Mouse (Mus musculus) retina, postnatal 7 days (tissue): Measurements from ENCODE around the gene Arid5b.

ENCODE experiments used
- DNase-seq: peaks from one replicate; pipeline ENCODE4 v3.0.0-alpha.2; 2012; ENCODE audit warnings: low read depth, low spot score

Gene Arid5b

GRCm38 (mm10) chr10:68269789-68270188 lies 8.8 kb downstream of the Arid5b start:
- no peak for DNase-seq

GRCm38 (mm10) chr10:68268629-68269028 lies 9.9 kb downstream of the Arid5b start:
- DNase-seq = no peak

- no peak for DNase-seq
Observed at GRCm38 (mm10) chr10:68263969-68264688, 14.4 kb downstream of the Arid5b start.

DNA sequence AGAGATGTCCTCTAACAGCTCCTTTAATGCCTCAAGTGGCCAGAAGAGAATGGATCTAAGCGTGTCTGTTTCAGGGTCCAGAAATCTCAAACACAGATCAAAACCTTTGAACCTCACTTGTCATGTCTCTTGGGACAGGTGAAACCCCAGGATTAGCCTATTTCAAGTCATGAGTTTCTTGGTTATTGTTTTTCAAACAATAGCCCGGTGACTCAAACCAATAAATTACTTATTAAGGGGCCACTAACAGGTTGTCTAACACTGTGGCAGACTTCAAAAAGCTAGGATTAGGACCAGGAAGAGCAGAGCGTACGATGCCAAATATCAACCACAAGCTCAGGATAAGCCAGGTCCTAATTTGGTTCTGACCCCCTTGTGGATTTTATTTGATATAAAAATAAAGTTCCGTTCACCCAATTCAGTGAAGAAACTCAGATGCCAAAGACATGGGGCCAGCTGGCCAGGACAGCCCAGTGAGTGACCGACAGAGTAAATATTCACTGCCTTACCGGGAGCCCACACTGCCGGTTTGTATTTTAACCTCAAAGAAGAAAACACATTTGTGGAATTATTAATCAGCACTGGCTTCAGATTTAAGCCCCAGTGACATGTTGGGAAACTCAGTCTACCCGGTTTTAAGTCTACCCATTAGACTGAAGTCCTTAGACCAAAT lies 15.1 kb downstream of the Arid5b start:
- no peak for DNase-seq

- DNase-seq = no peak
Observed at GRCm38 (mm10) chr10:68259601-68260000, 18.9 kb downstream of the Arid5b start.

DNA sequence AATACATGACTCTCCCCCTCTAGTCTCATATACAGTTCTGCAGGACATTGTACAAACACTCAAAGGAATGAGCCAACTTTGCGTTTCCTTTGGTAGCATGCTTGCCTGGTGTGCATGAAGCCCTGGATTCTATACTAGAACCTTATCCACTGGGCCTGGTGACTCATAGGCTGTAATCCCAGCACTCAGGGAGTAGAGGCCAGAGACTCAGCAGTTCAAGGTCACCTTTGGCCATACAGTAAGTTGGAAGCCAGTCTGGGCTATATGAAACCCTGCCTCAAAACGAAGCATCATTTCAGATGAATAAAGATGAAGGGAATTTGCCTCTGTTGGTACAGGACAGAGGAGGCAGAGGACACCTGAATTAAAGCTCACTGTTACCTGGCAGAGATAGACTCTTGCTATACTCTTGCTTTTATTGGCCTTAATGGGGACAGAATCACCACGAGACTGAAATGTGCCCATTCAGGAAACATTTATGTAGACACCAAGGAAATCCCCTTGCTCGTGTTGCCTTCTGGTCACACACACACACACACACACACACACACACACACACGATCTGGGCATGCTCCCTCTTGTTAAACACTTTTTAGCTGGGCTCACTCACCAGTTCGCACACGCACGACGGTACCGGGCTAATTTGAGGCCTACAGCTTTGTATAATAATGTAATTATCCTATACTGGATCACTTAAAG lies 21.0 kb downstream of the Arid5b start:
- no peak for DNase-seq

DNA sequence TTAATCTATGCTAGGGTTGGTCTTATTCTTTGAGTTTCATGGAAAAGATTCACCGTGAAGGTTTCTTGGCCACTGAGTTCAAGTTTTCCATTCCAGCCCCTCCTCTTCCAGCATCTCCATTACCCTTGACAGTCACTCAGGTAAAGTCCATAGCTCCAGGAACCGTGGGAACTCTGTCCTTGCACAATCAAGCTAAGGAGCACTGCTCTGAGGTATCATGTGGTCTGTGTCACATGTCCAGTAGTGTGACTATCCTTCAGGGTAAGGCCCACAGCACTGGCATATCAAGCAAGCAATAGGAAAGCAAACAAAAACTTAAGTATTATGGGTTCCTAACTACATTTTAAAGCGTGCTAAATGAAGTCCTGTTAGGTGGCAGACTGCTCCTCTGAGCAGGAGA lies 22.4 kb downstream of the Arid5b start:
- no peak for DNase-seq

GRCm38 (mm10) chr10:68253452-68254117 lies 25.0 kb downstream of the Arid5b start:
- no peak for DNase-seq

DNA sequence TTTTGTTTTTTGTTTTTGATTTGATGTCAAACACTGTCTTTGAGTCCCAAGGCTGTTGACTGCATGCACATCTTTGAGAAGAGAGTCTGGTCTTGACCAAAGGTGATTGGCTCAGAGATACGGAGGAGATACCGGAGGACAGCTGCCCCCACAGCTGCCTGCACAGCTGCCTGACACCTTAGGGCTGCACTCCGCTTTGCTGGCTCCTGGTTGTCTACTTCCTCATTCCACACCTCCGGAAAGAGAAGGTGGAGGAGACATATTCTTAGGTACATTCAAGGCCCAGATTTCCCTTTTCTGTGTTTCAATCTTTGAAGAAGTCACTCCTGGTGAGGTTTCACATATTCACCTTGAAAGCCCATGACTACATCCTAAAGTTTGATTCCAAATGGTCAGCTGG lies 25.9 kb downstream of the Arid5b start:
- DNase-seq = no peak

DNA sequence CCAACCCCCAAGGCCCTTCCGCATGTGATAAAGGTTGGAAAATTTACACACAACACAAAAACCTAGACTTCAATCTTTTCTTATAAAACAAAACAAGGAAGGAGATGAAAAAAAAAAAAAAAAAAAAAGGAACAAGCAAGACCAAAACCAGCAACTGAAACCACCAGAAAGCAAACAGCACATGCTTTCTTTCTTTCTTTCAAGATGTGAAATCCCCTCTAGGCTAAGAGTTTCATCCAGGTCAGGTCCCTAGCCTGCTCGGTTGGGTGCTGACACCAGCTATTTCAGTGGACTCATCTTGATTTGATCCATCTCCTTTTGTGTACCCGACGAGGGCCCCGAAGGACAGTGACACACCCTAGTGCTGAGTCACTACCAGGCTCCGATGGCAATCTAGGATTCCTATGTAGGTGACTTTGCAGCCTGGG lies 29.2 kb downstream of the Arid5b start:
- no peak for DNase-seq

DNA sequence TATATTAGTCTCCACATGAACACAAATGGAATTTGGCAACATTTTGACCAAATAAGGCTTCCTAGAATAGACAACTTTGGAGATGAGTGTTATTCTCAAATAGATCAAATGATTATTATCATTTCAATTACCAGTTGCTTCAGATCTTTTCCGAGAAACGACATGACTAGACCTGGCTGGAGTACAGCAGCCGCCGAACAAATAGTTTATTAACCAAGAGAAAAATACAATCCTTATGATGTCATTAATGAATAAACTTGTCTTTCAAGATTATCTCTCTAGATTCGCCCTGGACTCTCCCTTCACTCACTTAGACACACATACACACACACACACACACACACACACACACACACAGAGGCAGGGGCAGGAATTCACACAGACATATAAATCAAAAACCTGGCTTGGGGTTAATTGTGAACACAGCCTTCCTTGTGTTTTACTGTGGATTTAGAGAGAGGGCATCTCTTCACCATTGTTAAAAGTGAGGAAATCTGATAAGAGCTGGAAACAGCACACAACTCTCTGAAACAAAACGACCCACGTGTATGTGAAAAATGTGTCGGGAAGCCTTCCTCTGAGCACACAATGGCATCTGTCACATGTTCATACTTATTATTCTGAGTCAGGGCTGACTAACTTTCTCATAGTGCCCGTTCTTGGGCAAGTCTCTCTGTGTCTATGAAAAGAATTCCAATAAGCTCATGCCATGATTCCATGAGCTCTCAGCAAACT lies 30.1 kb downstream of the Arid5b start:
- DNase-seq = no peak

DNA sequence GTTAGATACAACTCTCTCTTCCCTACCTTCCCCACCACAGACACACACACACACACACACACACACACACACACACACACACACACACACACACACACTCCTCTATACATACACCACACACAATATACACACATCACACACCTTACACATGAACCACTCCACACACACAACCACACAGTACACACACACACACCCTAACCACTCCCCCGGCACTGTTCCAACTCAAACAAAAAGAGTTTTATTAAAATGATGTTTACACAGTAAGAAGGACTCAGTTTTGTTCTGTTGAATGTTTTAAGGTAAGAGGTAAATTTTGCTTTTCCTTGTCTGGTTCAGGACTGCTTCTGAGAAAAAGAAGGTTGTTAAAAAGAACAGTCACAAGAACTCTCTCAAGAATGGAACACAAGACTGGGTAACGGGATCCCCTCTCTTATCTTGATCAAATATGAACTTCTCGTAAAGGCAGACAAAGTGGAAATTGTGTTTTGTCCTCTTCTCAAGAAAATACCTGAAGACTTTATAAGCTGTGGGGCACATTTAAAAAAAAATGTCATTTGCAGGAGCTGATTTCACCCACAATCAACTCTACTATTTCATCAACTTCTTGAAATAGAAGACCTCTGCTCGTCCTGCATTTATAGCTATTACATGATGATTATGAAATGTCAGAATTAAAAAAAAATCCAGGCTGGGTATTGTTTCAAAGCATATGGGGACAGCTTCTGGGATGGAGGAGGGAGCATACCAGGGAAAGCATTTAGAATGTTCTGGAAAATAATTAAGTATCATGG lies 30.9 kb downstream of the Arid5b start:
- DNase-seq = no peak

GRCm38 (mm10) chr10:68246603-68247247 lies 31.8 kb downstream of the Arid5b start:
- DNase-seq = no peak

GRCm38 (mm10) chr10:68240804-68241485 lies 37.6 kb downstream of the Arid5b start:
- no peak for DNase-seq

DNA sequence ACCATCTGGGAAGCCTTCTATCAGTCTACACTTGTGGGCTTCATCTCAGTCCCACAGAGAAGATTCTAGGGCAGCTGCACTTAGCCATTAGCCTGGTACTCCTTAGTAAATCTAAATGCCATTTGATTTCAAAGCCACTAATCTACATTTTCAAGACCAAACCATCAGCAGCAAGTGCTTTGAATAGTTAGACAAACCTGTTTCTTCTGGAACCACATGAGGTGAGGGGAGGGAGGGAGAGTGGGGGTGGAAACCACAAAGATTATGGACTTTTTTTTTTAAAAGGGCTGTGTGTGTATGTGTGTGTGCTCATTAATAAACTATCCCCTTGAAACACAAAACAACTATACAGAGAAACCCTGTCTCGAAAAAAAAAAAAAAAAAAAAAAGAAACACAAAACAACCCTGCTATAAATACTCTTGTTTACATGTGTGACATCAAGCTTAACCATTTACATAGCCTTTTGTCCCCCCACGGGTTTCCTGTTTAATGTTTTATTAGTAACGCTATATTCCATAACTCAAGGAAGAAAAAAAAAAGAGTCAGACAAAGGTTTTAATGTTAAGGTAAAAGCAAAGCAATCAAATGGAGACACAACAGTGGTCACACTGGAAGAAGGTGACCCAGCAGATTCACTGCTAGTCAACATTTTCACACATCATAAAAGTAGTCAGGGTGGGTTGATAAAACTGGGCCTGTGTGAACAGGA lies 38.3 kb downstream of the Arid5b start:
- DNase-seq = no peak

DNA sequence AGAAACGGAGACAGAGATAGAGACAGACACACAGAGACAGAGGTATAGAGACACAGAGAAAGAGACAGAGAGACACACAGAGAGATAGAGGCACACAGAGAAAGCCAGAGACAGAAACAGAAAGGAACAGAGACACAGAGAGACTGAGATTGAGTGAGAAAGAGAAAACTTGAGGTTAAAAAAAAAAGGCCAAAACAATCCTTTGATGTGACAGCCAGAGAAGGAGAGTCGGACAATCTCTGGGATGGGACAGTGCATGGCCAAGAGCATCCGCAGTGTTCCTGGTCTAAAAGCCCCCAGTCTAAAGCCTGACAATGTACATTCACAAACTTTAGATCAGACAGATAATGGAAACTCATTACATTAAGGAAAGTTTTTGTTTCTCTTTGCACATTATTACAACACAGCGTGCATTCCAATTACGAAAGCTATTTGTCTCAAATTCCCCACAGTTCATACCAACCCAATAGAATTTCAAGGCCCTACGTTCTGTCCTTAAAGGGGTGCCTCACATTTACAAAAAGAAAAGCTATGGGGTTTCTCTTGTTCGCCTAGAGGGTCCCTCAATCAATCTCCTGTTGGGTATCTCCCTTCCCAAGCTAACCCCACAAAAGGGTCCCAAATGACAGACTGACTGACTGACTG lies 39.0 kb downstream of the Arid5b start:
- DNase-seq = no peak

- no peak for DNase-seq
Observed at GRCm38 (mm10) chr10:68238707-68239425, 39.7 kb downstream of the Arid5b start.

DNA sequence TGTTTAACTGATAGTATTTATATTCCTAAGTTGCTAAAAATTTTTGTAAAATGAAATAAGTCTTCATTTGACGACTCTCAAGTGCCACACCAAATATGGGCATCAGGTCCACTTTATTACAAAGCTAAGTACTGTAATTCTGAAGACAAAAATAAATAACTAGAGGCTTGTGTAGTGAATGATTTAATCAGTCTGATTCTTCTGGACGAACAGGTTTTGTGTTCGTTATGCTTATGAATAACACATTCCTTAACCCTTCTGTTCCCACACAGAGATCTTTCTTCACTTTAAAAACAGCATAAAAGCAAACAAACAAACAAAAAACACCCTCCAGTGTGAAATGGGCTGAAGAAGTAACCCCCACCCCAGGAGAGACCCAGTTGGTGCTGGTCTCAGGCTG lies 40.4 kb downstream of the Arid5b start:
- no peak for DNase-seq
